Mouse (Mus musculus): ENCODE results near the gene Tll1.

The Tll1 gene

GRCm38 (mm10) chr8:64152899-64153891, 52.9 kb downstream of the Tll1 start:
- TF ChIP-seq GATA4 (IDR thresholded peaks at IDR 0.05; ENCODE audit: insufficient replicate concordance, low read length), result no peak

- TF ChIP-seq GATA4 (IDR thresholded peaks at IDR 0.05; ENCODE audit: insufficient replicate concordance, low read length), result no peak
Observed at GRCm38 (mm10) chr8:64152216-64152804, 53.8 kb downstream of the Tll1 start.

- TF ChIP-seq GATA4 (IDR thresholded peaks at IDR 0.05; ENCODE audit: insufficient replicate concordance, low read length), result no peak
Observed at GRCm38 (mm10) chr8:64136593-64136992, 69.5 kb downstream of the Tll1 start.

DNA sequence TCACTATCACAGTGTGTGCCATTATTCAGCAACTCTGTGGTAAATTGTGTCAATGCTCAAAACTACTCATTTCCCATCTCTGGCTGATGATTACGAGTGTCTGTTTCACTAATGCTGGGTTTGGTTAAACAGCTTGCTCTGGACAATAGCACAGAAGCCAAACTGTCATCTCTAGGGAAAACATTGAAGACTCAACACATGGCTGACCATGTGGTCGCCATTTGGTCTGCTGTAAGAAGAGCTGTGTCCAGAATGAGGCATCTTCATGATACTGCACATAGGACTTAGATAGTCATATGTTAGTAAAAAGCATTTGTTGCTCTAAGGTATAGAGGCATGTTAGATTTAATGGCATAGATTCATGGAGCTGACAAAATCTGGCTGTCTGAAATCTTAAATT, 98.9 kb downstream of the Tll1 start:
- TF ChIP-seq GATA4 (IDR thresholded peaks at IDR 0.05; ENCODE audit: insufficient replicate concordance, low read length), result no peak

GRCm38 (mm10) chr8:64073396-64073795, 132.7 kb downstream of the Tll1 start:
- TF ChIP-seq GATA4 (IDR thresholded peaks at IDR 0.05; ENCODE audit: insufficient replicate concordance, low read length), result no peak

DNA sequence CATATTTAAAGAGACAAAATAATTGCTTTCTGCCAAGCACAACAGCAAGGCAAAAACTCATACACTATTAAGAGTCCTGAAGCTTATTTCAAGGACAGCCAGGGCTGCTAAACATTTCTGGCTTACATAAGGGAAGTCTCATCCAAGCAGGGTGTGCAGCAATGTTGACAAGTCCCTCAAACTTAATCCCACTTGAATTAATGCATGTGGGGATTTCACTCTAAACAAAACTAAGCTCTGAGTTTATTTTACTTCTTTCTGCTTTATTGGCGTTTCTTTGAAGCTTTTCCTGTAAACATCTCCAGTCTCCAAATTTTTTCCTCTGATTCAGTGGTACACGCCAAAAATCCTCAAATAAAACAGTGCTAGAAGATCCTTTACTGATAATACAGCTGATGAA, 146.2 kb downstream of the Tll1 start:
- no peak for TF ChIP-seq GATA4 (IDR thresholded peaks at IDR 0.05; ENCODE audit: insufficient replicate concordance, low read length)

DNA sequence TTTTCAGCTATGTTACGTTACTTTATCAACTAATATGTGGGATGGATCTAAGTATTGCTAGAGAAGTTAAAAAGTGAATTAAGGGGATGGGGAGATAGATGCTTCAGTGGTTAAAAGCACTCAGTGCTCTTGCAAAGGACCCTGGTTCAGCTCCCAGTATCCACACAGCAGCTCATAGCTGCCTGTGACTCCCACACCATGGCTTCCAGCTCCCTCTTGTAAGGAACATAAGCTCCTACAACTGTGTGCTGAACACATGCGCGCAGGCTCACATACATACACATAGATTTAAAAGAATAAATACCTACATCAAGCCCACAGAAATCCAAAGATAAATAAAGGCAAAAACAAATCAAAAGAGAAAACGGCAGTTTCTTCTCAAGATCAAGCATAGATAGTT, 148.5 kb downstream of the Tll1 start:
- TF ChIP-seq GATA4 (IDR thresholded peaks at IDR 0.05; ENCODE audit: insufficient replicate concordance, low read length), result no peak

GRCm38 (mm10) chr8:64048556-64048955, 157.5 kb downstream of the Tll1 start:
- no peak for TF ChIP-seq GATA4 (IDR thresholded peaks at IDR 0.05; ENCODE audit: insufficient replicate concordance, low read length)

GRCm38 (mm10) chr8:64047963-64048505, 158.0 kb downstream of the Tll1 start:
- no peak for TF ChIP-seq GATA4 (IDR thresholded peaks at IDR 0.05; ENCODE audit: insufficient replicate concordance, low read length)

DNA sequence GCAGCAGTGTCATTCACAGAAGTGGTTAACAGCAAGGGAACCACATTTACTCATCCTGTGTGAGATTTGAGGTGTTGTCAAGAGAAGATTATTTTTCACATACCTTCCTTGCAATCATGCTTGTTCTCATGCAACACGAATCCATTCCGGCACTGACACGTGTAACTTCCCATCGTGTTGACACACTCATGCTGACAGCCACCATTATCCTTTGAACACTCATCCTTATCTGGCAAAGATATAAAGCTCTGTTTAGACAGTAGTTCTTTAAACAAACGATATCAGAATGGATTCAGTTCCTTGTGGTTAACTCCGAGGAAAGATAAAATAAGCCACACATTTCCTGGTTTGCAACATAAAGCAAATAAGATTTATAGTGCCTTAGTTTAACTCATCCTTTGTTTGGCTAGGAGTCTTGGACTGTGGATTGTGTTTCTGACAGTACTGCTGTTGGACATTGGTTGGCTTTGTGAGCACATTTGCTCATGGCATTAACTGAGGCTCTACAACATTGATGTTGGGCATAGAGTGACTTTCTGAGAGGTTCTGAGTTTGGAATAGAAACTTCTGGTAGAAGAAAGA, 164.7 kb downstream of the Tll1 start:
- no peak for TF ChIP-seq GATA4 (IDR thresholded peaks at IDR 0.05; ENCODE audit: insufficient replicate concordance, low read length)

DNA sequence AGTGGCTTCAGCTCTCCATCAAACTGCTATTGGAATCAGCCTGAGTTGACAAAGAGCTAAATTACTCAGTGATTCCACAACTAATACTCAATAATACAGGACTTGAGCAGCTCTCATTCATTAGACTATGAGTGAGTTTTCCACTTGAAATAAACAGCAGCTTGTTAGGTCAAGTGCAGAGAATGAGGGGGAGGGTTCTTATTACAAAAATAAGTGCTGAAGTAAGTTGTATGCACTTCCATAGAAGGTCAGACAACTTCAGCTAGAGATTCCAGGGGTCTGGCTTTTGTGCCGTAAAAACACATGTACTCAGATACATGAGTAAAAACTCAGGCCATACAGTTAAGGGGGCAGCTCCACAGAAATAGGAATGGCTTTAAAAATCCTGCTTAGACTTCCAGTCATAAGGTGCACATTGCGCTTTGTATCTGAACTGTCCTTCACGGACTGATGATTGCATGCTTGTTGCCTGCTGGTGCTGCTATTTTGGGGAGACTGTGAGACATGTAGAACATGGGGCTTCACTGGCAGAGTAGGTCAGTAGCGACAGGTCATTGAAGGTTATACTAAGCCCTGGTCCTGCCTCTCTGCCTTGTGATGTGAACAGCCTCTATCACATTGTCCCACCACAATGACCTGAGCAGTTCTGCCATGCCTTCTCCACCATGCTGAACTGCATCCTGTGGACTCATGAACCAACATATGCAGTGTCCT, 175.2 kb downstream of the Tll1 start:
- no peak for TF ChIP-seq GATA4 (IDR thresholded peaks at IDR 0.05; ENCODE audit: insufficient replicate concordance, low read length)

DNA sequence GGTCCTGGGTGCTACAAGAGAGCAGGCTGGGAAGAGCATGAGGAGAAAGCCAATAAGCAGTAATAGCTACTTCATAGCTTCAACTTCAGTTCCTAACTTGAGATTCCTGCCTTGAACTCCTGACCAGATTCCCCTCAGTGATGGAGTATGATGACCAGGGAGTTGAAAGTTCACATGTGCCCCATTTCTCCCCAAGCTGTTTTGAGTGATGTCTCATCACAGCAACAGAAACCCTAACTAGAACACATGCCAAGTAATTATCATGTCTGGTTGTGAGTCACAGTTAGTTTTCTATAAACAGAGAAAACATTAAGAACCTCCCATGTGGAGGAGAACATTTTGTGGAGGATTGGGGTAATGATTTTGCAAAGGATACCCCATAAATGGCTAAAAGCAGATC, 176.0 kb downstream of the Tll1 start:
- no peak for TF ChIP-seq GATA4 (IDR thresholded peaks at IDR 0.05; ENCODE audit: insufficient replicate concordance, low read length)

GRCm38 (mm10) chr8:64029525-64029924, 176.5 kb downstream of the Tll1 start:
- no peak for TF ChIP-seq GATA4 (IDR thresholded peaks at IDR 0.05; ENCODE audit: insufficient replicate concordance, low read length)

DNA sequence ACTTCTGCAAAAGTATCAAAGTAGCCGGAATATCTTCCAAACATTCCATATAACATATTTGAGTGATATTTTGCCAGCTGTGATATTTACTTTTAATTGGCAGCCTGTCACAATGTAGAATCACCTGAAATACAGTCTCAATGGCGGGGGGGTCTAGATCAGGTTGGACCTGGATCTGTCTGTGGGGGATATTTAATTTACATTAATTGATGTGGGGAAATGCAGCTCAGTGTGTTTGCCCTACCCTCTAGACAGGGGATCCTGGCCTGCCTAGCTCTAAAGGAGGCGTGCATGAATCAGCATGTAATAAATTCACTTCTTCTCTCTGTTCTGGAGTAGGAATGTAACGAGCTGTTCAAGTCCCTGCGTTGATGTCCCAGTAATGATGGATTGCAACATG, 181.7 kb downstream of the Tll1 start:
- no peak for TF ChIP-seq GATA4 (IDR thresholded peaks at IDR 0.05; ENCODE audit: insufficient replicate concordance, low read length)

GRCm38 (mm10) chr8:64023579-64023978, 182.5 kb downstream of the Tll1 start:
- TF ChIP-seq GATA4 (IDR thresholded peaks at IDR 0.05; ENCODE audit: insufficient replicate concordance, low read length), result no peak
